Mouse (Mus musculus): ENCODE data around the gene Susd6. TPM values are rescaled to one million over a fixed set of nuclear protein-coding genes. Genes with fewer than 3 reads are reported as not detected.

The Susd6 gene
- polyA plus RNA-seq, 1 experiment, result 73.7 TPM

DNA sequence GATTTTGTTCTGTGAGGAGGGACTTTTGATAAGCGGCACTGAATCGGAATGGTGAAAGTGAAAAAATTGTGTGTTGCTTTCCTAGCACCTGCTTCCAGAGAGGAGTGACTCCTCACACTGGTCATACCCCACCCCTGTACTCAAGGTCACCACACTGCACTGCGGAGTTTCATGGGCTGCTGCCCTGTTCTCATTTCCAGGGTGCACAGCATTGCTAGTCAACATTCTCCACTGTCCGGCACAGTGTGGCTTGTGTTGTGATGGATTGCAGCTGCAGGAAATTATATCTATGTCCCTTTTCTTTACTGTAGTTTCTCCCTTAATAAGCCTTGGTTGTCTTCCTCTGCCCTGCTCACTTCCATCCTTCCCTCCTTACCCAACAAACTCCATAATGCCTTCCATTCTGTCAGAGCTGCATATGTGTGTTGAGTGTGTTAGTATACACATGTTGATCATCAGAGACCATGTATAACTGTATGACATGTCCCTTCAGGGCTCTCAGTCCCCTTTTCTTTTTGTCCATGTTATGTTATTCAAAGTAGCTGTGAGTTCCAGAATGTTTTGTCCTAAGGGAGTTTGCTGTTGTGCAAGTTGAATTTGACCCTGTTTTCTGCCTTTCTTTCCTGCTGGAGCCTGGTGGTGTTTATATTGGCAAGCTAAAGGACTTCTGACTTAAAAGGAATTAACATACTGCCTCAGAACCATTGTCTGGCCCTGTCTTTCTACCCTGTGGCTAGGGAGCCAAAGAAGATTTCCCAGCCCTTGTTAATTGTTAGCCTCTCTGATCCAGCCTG, 53.5 kb downstream of the Susd6 start:
- Histone ChIP-seq H3K4me1 (ENCODE audit: control insufficient read depth, insufficient read depth, low read length) (peaks cover 18% of the 10 kb centered on the region), H3K4me3 (ENCODE audit: insufficient read depth, low read length) (no peak overlapping the region), H3K27ac (ENCODE audit: insufficient read depth, low read length) (peak overlapping the region; percentile 67)
- TF ChIP-seq CTCF (IDR thresholded peaks at IDR 0.05; ENCODE audit: borderline replicate concordance, insufficient read depth, low read length) (no peak), POLR2A (IDR thresholded peaks at IDR 0.05; ENCODE audit: low read depth, low read length) (no peak)

DNA sequence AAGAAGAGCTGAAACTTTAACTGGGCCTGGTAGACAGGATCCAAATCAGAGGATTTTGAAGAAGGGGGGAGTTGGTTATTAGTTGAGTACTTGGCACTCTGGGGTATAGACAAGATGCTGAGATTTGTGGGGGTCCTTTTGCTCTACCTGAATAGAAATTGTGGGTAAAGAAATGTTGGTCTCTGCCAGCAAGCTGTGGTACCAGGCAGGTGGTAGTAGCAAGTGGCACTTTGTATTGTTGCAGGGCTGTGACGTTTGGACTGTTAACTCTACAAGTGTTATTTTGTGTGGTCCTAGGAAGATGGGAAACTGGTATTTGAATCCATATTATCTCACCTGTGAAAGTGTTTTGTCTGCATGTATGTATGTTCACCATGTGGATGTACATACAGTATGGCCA, 55.6 kb downstream of the Susd6 start:
- Histone ChIP-seq H3K27ac (ENCODE audit: insufficient read depth, low read length) (no peak overlapping the region), H3K4me3 (ENCODE audit: insufficient read depth, low read length) (no peak overlapping the region), H3K4me1 (ENCODE audit: control insufficient read depth, insufficient read depth, low read length) (peaks cover 18% of the 10 kb centered on the region)
- TF ChIP-seq CTCF (IDR thresholded peaks at IDR 0.05; ENCODE audit: borderline replicate concordance, insufficient read depth, low read length), result no peak
- TF ChIP-seq POLR2A (IDR thresholded peaks at IDR 0.05; ENCODE audit: low read depth, low read length), result no peak

DNA sequence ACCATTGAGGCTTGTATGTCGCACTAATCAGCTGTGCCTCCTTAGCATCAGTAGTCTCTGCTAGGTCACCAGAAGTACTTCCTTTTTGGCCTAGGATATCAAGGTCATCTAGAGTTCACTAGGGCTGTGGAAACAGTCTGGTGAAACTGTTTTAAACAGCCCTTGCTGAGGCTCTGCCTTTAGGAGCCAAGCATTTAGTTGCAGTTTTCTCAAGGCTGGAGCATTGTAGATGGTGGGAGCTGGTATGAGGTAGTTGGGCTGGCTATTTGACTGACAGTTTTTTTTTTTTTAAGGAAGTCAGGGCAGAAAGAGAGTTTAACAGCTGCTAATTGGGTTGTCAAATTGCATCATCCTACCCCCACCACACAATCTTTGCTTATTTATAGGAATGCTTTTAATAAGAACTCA, 56.6 kb downstream of the Susd6 start:
- Histone ChIP-seq H3K4me3 (ENCODE audit: insufficient read depth, low read length) (no peak overlapping the region), H3K27ac (ENCODE audit: insufficient read depth, low read length) (peak overlapping the region; percentile 61), H3K4me1 (ENCODE audit: control insufficient read depth, insufficient read depth, low read length) (peaks cover 23% of the 10 kb centered on the region)
- TF ChIP-seq CTCF (IDR thresholded peaks at IDR 0.05; ENCODE audit: borderline replicate concordance, insufficient read depth, low read length) (no peak), POLR2A (IDR thresholded peaks at IDR 0.05; ENCODE audit: low read depth, low read length) (no peak)

DNA sequence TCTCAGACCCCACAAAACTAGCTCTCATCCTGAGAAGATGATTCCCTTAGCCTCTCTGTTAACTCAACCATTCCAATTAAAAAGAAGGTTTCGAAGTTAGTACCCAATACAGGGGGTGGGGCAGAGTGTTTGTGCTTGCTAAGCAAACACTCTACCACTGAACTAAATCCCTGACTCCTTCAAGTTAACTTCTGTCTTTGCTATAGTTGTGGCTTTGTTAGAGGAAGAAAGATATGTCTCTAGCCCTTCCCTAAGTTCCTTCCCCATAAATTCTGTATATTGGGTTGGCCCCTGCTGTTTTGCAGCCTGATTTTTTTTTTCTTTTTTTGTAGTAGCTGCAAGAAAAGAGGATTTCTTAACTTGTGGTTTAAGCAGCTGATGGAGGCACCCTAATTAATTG, 61.7 kb downstream of the Susd6 start:
- TF ChIP-seq POLR2A (IDR thresholded peaks at IDR 0.05; ENCODE audit: low read depth, low read length) (no peak), CTCF (IDR thresholded peaks at IDR 0.05; ENCODE audit: borderline replicate concordance, insufficient read depth, low read length) (no peak)
- no peak overlapping the region for H3K4me3 ChIP-seq (ENCODE audit: insufficient read depth, low read length)
- H3K27ac ChIP-seq (ENCODE audit: insufficient read depth, low read length), result peak overlapping the region; percentile 99
- H3K4me1 ChIP-seq (ENCODE audit: control insufficient read depth, insufficient read depth, low read length), result peaks cover 11% of the 10 kb centered on the region

DNA sequence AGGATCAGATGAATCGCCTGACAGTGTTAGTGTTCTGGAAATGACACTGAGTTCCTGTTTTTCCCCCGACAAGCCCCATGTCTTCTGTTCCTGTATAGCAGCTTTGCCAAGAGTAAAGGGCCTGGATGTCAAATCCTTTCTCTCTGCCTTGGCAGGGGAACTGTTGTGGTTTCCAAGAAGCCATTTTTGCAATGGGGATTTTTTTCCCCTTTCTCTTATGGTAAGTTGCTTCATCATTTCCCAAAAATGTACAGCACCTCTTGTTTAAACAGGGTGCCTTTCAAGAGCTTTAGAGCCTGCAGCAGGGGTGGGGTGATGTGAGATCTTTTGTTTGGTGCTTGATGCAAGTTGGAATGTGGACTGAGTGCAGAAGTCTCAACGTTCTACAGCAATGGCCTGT, 63.4 kb downstream of the Susd6 start:
- H3K4me1 ChIP-seq (ENCODE audit: control insufficient read depth, insufficient read depth, low read length), result peaks cover 10% of the 10 kb centered on the region
- no peak overlapping the region for H3K4me3 ChIP-seq (ENCODE audit: insufficient read depth, low read length)
- TF ChIP-seq POLR2A (IDR thresholded peaks at IDR 0.05; ENCODE audit: low read depth, low read length), result no peak
- TF ChIP-seq CTCF (IDR thresholded peaks at IDR 0.05; ENCODE audit: borderline replicate concordance, insufficient read depth, low read length), result no peak
- peak overlapping the region; percentile 99 for H3K27ac ChIP-seq (ENCODE audit: insufficient read depth, low read length)

DNA sequence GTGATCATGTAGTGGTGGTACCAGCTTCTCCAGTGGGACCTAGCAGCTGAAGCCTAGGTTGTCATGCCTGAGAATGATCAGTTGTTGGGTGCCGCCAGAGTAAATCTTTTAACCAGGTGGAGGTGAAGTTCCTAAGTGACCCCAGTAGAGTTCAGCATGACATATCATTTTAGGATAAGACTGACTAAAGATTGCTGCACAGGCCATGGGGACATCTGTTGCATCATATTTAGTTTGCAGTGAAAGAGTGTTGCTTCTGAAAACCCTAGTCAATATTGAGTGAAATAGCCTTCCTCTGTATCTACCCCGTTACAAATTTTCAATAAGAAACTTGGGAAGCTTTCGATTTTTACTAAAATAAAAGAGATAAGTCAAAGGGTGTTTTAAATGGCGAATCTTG, 64.4 kb downstream of the Susd6 start:
- Histone ChIP-seq H3K27ac (ENCODE audit: insufficient read depth, low read length) (peak overlapping the region; percentile 99), H3K4me3 (ENCODE audit: insufficient read depth, low read length) (no peak overlapping the region), H3K4me1 (ENCODE audit: control insufficient read depth, insufficient read depth, low read length) (peaks cover 10% of the 10 kb centered on the region)
- TF ChIP-seq POLR2A (IDR thresholded peaks at IDR 0.05; ENCODE audit: low read depth, low read length) (no peak), CTCF (IDR thresholded peaks at IDR 0.05; ENCODE audit: borderline replicate concordance, insufficient read depth, low read length) (no peak)

DNA sequence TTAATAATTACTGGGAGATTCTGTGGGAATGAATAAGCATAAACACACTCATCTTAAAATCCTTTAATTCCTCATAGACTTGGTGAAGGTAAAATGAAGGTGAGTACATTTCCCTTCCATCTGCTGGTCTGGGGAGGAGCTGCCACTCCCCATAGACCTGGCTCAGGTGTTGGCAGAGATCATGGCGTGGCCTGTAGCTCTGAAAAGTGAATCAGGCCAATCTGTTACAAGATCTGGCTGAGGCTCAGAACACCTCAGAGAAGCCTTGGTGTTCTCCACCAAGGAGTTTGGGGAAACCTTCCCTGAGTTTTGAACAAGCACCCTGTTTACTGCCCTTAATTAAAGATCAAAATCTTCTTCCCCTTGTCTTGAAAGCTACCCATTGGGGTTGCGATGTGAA, 64.8 kb downstream of the Susd6 start:
- H3K4me3 ChIP-seq (ENCODE audit: insufficient read depth, low read length), result no peak overlapping the region
- no peak overlapping the region for H3K27ac ChIP-seq (ENCODE audit: insufficient read depth, low read length)
- TF ChIP-seq CTCF (IDR thresholded peaks at IDR 0.05; ENCODE audit: borderline replicate concordance, insufficient read depth, low read length) (no peak), POLR2A (IDR thresholded peaks at IDR 0.05; ENCODE audit: low read depth, low read length) (no peak)
- peaks cover 10% of the 10 kb centered on the region for H3K4me1 ChIP-seq (ENCODE audit: control insufficient read depth, insufficient read depth, low read length)

DNA sequence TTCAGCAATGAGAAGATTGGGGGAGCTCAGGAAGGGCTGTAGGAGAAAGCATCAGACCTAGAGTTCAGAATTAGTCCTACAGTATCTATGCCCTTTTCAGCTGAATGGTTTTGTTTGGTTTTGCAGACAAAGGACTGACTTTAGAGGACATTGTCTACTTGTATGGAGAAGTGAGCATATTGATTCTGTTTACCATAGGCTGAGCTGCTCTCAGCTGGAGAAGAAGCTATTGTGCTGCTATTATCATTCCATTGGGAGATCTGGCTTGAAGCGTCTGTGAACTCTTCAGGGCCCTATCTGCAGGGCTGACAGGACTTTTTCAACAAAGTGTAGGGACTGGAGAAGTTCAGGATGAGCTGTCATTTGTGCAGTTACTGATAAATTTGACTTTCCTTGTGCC, 65.3 kb downstream of the Susd6 start:
- no peak overlapping the region for H3K4me3 ChIP-seq (ENCODE audit: insufficient read depth, low read length)
- H3K27ac ChIP-seq (ENCODE audit: insufficient read depth, low read length), result peak overlapping the region; percentile 7; the same call in 1 of the 2 replicates

DNA sequence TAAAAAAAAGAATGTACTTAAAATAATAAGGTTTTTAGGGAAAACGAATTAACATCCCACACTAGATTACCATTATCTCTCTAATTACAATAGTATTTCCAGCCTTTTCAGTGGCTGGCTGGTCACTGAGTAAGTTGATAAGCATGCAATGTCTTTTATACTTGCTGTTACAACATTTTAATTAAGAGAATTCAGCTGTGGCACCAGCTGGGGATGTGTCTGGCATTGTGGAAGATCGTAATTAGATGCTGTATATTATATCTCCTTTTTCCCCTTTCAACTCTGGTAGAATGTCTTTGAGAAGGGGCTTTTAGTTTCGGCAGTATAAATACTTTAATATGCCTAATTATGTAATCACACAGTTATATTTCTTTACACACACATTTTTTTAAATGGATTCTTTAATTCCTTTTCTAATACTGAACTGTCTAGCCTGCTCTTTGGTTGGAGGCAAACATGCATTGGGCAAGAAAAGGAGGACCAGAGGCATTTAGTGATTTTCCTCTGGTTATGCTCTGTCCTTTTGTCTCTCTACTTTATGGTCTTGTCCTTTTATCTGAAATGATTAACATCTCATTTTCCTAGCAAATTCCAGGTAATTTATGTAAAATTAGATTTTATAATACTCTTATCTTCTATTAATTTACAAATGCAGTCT, 67.5 kb downstream of the Susd6 start:
- H3K4me1 ChIP-seq (ENCODE audit: control insufficient read depth, insufficient read depth, low read length), result peaks cover 8% of the 10 kb centered on the region
- TF ChIP-seq POLR2A (IDR thresholded peaks at IDR 0.05; ENCODE audit: low read depth, low read length) (no peak), CTCF (IDR thresholded peaks at IDR 0.05; ENCODE audit: borderline replicate concordance, insufficient read depth, low read length) (no peak)
- H3K27ac ChIP-seq (ENCODE audit: insufficient read depth, low read length), result no peak overlapping the region
- H3K4me3 ChIP-seq (ENCODE audit: insufficient read depth, low read length), result no peak overlapping the region

More for the DNA sequence above, 65.3 kb downstream of the Susd6 start:
- TF ChIP-seq POLR2A (IDR thresholded peaks at IDR 0.05; ENCODE audit: low read depth, low read length), result no peak
- TF ChIP-seq CTCF (IDR thresholded peaks at IDR 0.05; ENCODE audit: borderline replicate concordance, insufficient read depth, low read length), result no peak
- peaks cover 10% of the 10 kb centered on the region for H3K4me1 ChIP-seq (ENCODE audit: control insufficient read depth, insufficient read depth, low read length)

DNA sequence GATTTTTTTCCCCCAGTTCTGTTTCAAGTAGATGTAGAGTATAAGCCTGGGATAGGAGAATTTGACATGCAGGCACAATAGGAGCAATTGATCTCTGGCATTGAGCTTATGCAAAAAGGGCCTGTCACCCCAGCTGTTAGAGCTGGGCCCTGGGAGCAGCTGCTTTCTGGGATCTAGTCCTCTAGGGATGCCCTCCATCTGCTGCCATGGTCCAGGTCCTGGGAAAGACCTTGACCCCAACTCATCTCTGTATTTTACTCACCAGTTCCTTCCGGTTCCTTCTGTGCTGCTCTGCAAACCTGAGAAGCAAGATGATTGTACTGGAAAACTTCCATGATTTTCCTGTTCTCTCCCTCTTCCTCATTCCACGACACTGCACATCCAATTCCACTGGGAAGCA, 68.0 kb downstream of the Susd6 start:
- H3K4me3 ChIP-seq (ENCODE audit: insufficient read depth, low read length), result no peak overlapping the region
- H3K27ac ChIP-seq (ENCODE audit: insufficient read depth, low read length), result no peak overlapping the region
- H3K4me1 ChIP-seq (ENCODE audit: control insufficient read depth, insufficient read depth, low read length), result peaks cover 5% of the 10 kb centered on the region
- TF ChIP-seq CTCF (IDR thresholded peaks at IDR 0.05; ENCODE audit: borderline replicate concordance, insufficient read depth, low read length) (no peak), POLR2A (IDR thresholded peaks at IDR 0.05; ENCODE audit: low read depth, low read length) (no peak)

All from embryonic fibroblast, embryonic 13.5 days (primary cell).